8 mouse cellular contexts compared by ENCODE assay signal in the genomic region with DNA sequence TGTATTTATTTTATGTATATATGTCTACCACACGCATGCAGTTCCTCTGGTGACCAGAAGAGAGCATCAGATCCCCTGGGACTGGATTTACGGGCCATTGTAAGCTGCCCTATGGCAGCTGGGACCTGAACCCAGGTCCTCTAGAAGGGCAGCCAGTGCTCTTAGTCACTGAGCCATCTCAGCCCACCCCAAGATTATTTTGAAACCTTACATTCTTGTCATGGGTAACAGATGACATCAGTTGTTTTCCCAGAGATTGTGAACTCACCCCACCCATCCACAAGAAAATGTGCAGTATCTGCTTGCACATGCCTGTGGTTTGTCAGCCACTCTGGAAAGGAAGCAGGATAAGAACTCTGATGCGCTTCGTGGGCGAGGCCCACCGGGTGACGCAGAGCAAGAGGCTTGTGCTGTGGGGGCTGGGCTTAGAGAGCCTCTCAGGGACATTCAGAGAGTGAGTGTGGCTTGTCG. TPM values are rescaled to one million over a fixed set of nuclear protein-coding genes. Genes with fewer than 3 reads are reported as not detected.
DNase-seq lines count a peak whose midpoint lies in the region; ATAC-seq and TF ChIP-seq lines count a peak whose summit lies in the region.

No protein-coding gene starts in this region.

- H3K27ac ChIP-seq in MEL (ENCODE audit: control insufficient read depth, low read depth, low read length) = no peak overlapping the region; the same call in none of the 2 replicates
- 0 out of 2 replicates have a peak overlapping the region, but pooled peaks have one; percentile 33 for H3K27ac ChIP-seq in heart, embryonic 10.5 days
- no peak overlapping the region for H3K27ac ChIP-seq in liver, embryonic 16.5 days (ENCODE audit: low read length)
- H3K27ac ChIP-seq in forebrain, embryonic 11.5 days (ENCODE audit: low read depth, low read length) = no peak overlapping the region

- H3K4me3 ChIP-seq in MEL (ENCODE audit: control insufficient read depth in 1 of 2, insufficient read depth in 1 of 2, low read depth in 2 of 2, low read length in 2 of 2) = no peak overlapping the region
- no peak overlapping the region for H3K4me3 ChIP-seq in heart, embryonic 10.5 days
- H3K4me3 ChIP-seq in liver, embryonic 16.5 days (ENCODE audit: low read depth, low read length) = no peak overlapping the region
- no peak overlapping the region for H3K4me3 ChIP-seq in forebrain, embryonic 11.5 days (ENCODE audit: low read depth, low read length)

- peak; percentile 75 for DNase-seq in gastrocnemius, adult 18-20 months (ENCODE audit: low spot score)
- DNase-seq in gastrocnemius, postnatal 4 days (ENCODE audit: low spot score in 2 of 2) = no peak
- DNase-seq in MEL (ENCODE audit: low read depth, low spot score) = peak; percentile 86
- DNase-seq in heart, embryonic 10.5 days (ENCODE audit: low spot score) = peak; percentile 89
- no peak for DNase-seq in natural killer cell, adult 2 months (ENCODE audit: low spot score in 2 of 2)
- DNase-seq in cerebellum, postnatal 4 days (ENCODE audit: low spot score in 2 of 2) = no peak
- DNase-seq in forebrain, embryonic 11.5 days (ENCODE audit: low spot score) = no peak

- H3K4me1 ChIP-seq in MEL (ENCODE audit: control insufficient read depth in 1 of 2, insufficient read depth in 2 of 2, low read length in 2 of 2) = peaks cover 0 to 10% of the 10 kb centered on the region in 2 experiments; a peak in 3 of 4 replicates
- H3K4me1 ChIP-seq in heart, embryonic 10.5 days = peaks cover 10% of the 10 kb centered on the region
- peaks cover 3% of the 10 kb centered on the region for H3K4me1 ChIP-seq in liver, embryonic 16.5 days (ENCODE audit: control insufficient read depth, low read depth, low read length)
- no peaks in the 10 kb centered on the region for H3K4me1 ChIP-seq in forebrain, embryonic 11.5 days (replicated peaks; ENCODE audit: control insufficient read depth, insufficient read depth, low read length)

- TF ChIP-seq EP300 in MEL (IDR thresholded peaks at IDR 0.05; ENCODE audit: low read depth in 1 of 2, low read length in 2 of 2) = peak; percentile 45 to 83; a peak in 3 of 4 replicates

- TF ChIP-seq RAD21 in MEL (IDR thresholded peaks at IDR 0.05; ENCODE audit: low read depth, low read length) = no peak

- peak; percentile 76 for ATAC-seq in liver, embryonic 16.5 days (ENCODE audit: low read depth)
- no peak for ATAC-seq in forebrain, embryonic 11.5 days (replicated peaks; ENCODE audit: low FRiP score)

- peak; percentile 57 to 90 (median 60) for TF ChIP-seq CTCF in MEL (IDR thresholded peaks at IDR 0.05 in 2 of 3, conservative IDR thresholded peaks at IDR 0.05 in 1 of 3; ENCODE audit: control insufficient read depth in 1 of 3, insufficient read depth in 1 of 3, low read depth in 2 of 3, low read length in 3 of 3, poor library complexity in 1 of 3, severe bottlenecking in 1 of 3)

- no peaks in the 10 kb centered on the region for H3K9me3 ChIP-seq in MEL (replicated peaks; ENCODE audit: insufficient read depth, low read length)
- peaks cover 4% of the 10 kb centered on the region; the same call in 1 of the 2 replicates for H3K9me3 ChIP-seq in heart, embryonic 10.5 days
- no peaks in the 10 kb centered on the region for H3K9me3 ChIP-seq in liver, embryonic 16.5 days (replicated peaks; ENCODE audit: control insufficient read depth, low read length)
- H3K9me3 ChIP-seq in forebrain, embryonic 11.5 days (ENCODE audit: control insufficient read depth, low read length) = peaks cover 4% of the 10 kb centered on the region; the same call in 1 of the 2 replicates

- no peak for TF ChIP-seq POLR2A in MEL (IDR thresholded peaks at IDR 0.05; ENCODE audit: control insufficient read depth in 1 of 2, insufficient read depth in 1 of 2, low read depth in 1 of 2, low read length in 2 of 2, poor library complexity in 1 of 2)

- H3K4me2 ChIP-seq in liver, embryonic 16.5 days (ENCODE audit: low read depth, low read length) = no peak overlapping the region
- no peak overlapping the region for H3K4me2 ChIP-seq in forebrain, embryonic 11.5 days (ENCODE audit: low read depth, low read length, severe bottlenecking)

- WGBS in heart, embryonic 10.5 days = 37% methylated on average over 8 of the region's 8 CpGs
- 26% methylated on average over 8 of the region's 8 CpGs for WGBS in liver, embryonic 16.5 days (ENCODE audit: insufficient replicate concordance)
- WGBS in forebrain, embryonic 11.5 days = 90% methylated on average over 8 of the region's 8 CpGs

- peaks cover 0 to 1% of the 10 kb centered on the region in 2 experiments; a peak in 3 of 4 replicates for H3K36me3 ChIP-seq in MEL (ENCODE audit: control insufficient read depth in 1 of 2, insufficient read depth in 2 of 2, low read length in 2 of 2)
- peaks cover 76% of the 10 kb centered on the region for H3K36me3 ChIP-seq in heart, embryonic 10.5 days
- peaks cover 18% of the 10 kb centered on the region for H3K36me3 ChIP-seq in liver, embryonic 16.5 days (ENCODE audit: control insufficient read depth, insufficient read depth)
- H3K36me3 ChIP-seq in forebrain, embryonic 11.5 days (ENCODE audit: control insufficient read depth, insufficient read depth, low read length) = peaks cover 5% of the 10 kb centered on the region; the same call in 1 of the 2 replicates

- H3K9ac ChIP-seq in MEL (ENCODE audit: control insufficient read depth, low read depth, low read length, poor library complexity, severe bottlenecking) = no peak overlapping the region
- no peak overlapping the region for H3K9ac ChIP-seq in liver, embryonic 16.5 days (ENCODE audit: low read depth, low read length)
- H3K9ac ChIP-seq in forebrain, embryonic 11.5 days (ENCODE audit: low read length) = no peak overlapping the region

- H3K27me3 ChIP-seq in MEL (ENCODE audit: control insufficient read depth in 1 of 2, insufficient read depth in 2 of 2, low read length in 2 of 2) = no peaks in the 10 kb centered on the region
- no peaks in the 10 kb centered on the region for H3K27me3 ChIP-seq in heart, embryonic 10.5 days (ENCODE audit: insufficient read depth, poor library complexity, severe bottlenecking)
- H3K27me3 ChIP-seq in liver, embryonic 16.5 days (ENCODE audit: control insufficient read depth, insufficient read depth, low read depth, low read length) = no peaks in the 10 kb centered on the region
- H3K27me3 ChIP-seq in forebrain, embryonic 11.5 days (ENCODE audit: control insufficient read depth, insufficient read depth, low read length) = no peaks in the 10 kb centered on the region

- no peaks in the 10 kb centered on the region for H3K79me2 ChIP-seq in MEL (ENCODE audit: control insufficient read depth, insufficient read depth, low read length, poor library complexity)

TF ChIP-seq in MEL, 35 proteins besides CTCF, POLR2A, EP300 and RAD21:
- TF ChIP-seq SMC3 (IDR thresholded peaks at IDR 0.05; ENCODE audit: low read depth, low read length) (peak; percentile 35; the same call in 1 of the 2 replicates), BHLHE40 (IDR thresholded peaks at IDR 0.05; ENCODE audit: borderline replicate concordance, low read depth, low read length) (peak; percentile 92), RCOR1 (IDR thresholded peaks at IDR 0.05; ENCODE audit: low read depth, low read length) (peak; percentile 43; the same call in 1 of the 2 replicates), E2F4 (IDR thresholded peaks at IDR 0.05; ENCODE audit: borderline replicate concordance, low read depth, low read length) (no peak), ETS1 (IDR thresholded peaks at IDR 0.05; ENCODE audit: low read depth, low read length) (peak; percentile 89), NRF1 (IDR thresholded peaks at IDR 0.05; ENCODE audit: insufficient read depth, low read depth, low read length, poor library complexity, severe bottlenecking) (0 out of 2 replicates have a peak, but pooled peaks have one; percentile 29), SIN3A (IDR thresholded peaks at IDR 0.05; ENCODE audit: low read length) (peak; percentile 43; the same call in 1 of the 2 replicates), TBP (IDR thresholded peaks at IDR 0.05; ENCODE audit: low read depth, low read length) (peak; percentile 52; the same call in 1 of the 2 replicates), MEF2A (IDR thresholded peaks at IDR 0.05; ENCODE audit: extremely low read depth, insufficient replicate concordance, low read depth, low read length, poor library complexity, severe bottlenecking) (no peak), TAL1 (IDR thresholded peaks at IDR 0.05; ENCODE audit: low read length) (peak; percentile 80), JUND (IDR thresholded peaks at IDR 0.05; ENCODE audit: low read depth, low read length) (no peak), ZMIZ1 (IDR thresholded peaks at IDR 0.05; ENCODE audit: low read depth, low read length) (no peak), MXI1 (IDR thresholded peaks at IDR 0.05; ENCODE audit: low read depth, low read length) (0 out of 2 replicates have a peak, but pooled peaks have one; percentile 5), GATA1 (IDR thresholded peaks at IDR 0.05; ENCODE audit: low read depth, low read length) (peak; percentile 50), TCF12 (IDR thresholded peaks at IDR 0.05; ENCODE audit: low read depth, low read length) (peak; percentile 67)
TF ChIP-seq in MEL: peak in this region for 11.

RNA-seq across cellular contexts. Expression of a gene that starts 37.9 kb away (rescaled TPM):
- total RNA-seq in gastrocnemius, adult 18-20 months (2021) = 100 to 1,000 TPM; 115 to 117 TPM
- total RNA-seq in gastrocnemius, postnatal 4 days (2021) = 100 to 1,000 TPM in 1 of 2 experiments, 10 to 100 TPM in 1; 90.3 to 107 TPM
- 22.8 and 27.8 TPM in 2 replicates for total RNA-seq in MEL (2012; rRNA removed)
- 10 to 100 TPM in 1 of 2 experiments, not detected in 1; 63.7 TPM for polyA plus RNA-seq in MEL (2012; ENCODE audit: insufficient read depth in 1 of 2, insufficient read length in 2 of 2, low read depth in 1 of 2, low replicate concordance in 2 of 2, missing spikeins in 1 of 2)
- polyA plus RNA-seq in heart, embryonic 10.5 days (2016; fragmentation: Nextera tagmentation; extraction: Ambion mirVana) = 29.0 and 35.3 TPM in 2 replicates
- polyA plus RNA-seq in liver, embryonic 16.5 days (2015; fragmentation: Nextera tagmentation; extraction: Ambion mirVana) = 5.6 and 6.4 TPM in 2 replicates
- polyA plus RNA-seq in forebrain, embryonic 11.5 days (2014; fragmentation: Nextera tagmentation; extraction: Ambion mirVana) = 57.3 and 57.6 TPM in 2 replicates

Comparison
In these comparisons a context has a peak if more than half of its experiments do, and no peak if none do; other contexts are left out.
1. DNase-seq: peak in gastrocnemius, adult 18-20 months (single experiment), MEL (single experiment) and heart, embryonic 10.5 days (single experiment); none in gastrocnemius, postnatal 4 days (0 of 2), natural killer cell, adult 2 months (0 of 2), cerebellum, postnatal 4 days (0 of 2) and forebrain, embryonic 11.5 days (single experiment).